Mouse (Mus musculus) stomach, embryonic 15.5 days (tissue): ENCODE results near the gene B4galt3. TPM values are rescaled to one million over a fixed set of nuclear protein-coding genes. Genes with fewer than 3 reads are reported as not detected.

ENCODE experiments used
- polyA plus RNA-seq: library from polyadenylated mRNA; unstranded; fragments of >200 nt; fragmentation: Nextera tagmentation; extraction: Ambion mirVana; gene quantifications from 2 replicates; pipeline ENCODE4 v1.2.1, GENCODE M21; 2015

The B4galt3 gene
- polyA plus RNA-seq, 1 experiment from 2014 or later: 67.4 TPM

Other genes with a start within 250 kb of the B4galt3 start
- gene Fcgr3, start 205.4 kb upstream of the B4galt3 start, polyA plus RNA-seq: 18.7 and 18.8 TPM in 2 replicates
- gene Cfap126, start 156.4 kb upstream of the B4galt3 start, polyA plus RNA-seq: 1.6 and 2.9 TPM in 2 replicates
- 258 and 282 TPM in 2 replicates for gene Sdhc, start 119.7 kb upstream of the B4galt3 start, polyA plus RNA-seq
- 1.8 and 2.2 TPM in 2 replicates for gene Mpz, start 119.6 kb upstream of the B4galt3 start, polyA plus RNA-seq
- 29.8 and 32.8 TPM in 2 replicates for gene Pcp4l1, start 74.1 kb upstream of the B4galt3 start, polyA plus RNA-seq
- gene Nr1i3, start 56.4 kb upstream of the B4galt3 start, polyA plus RNA-seq: 1.6 and 2.0 TPM in 2 replicates
- 22.4 and 29.0 TPM in 2 replicates for gene Tomm40l, start 47.8 kb upstream of the B4galt3 start, polyA plus RNA-seq
- gene Apoa2, start 45.3 kb upstream of the B4galt3 start, polyA plus RNA-seq: 158 and 523 TPM in 2 replicates
- 72.6 and 82.0 TPM in 2 replicates for gene Fcer1g, start 36.0 kb upstream of the B4galt3 start, polyA plus RNA-seq
- gene Adamts4, start 19.9 kb upstream of the B4galt3 start, polyA plus RNA-seq: 8.5 and 8.8 TPM in 2 replicates
- 238 and 270 TPM in 2 replicates for gene Ndufs2, start 18.9 kb upstream of the B4galt3 start, polyA plus RNA-seq
- gene Ppox, start 10.9 kb downstream of the B4galt3 start, polyA plus RNA-seq: 46.5 and 51.8 TPM in 2 replicates
- 67.8 and 69.8 TPM in 2 replicates for gene Usp21, start 17.7 kb downstream of the B4galt3 start, polyA plus RNA-seq
- 94.9 and 115 TPM in 2 replicates for gene Ufc1, start 24.7 kb downstream of the B4galt3 start, polyA plus RNA-seq
- gene Dedd, start 58.8 kb downstream of the B4galt3 start, polyA plus RNA-seq: 43.1 and 44.7 TPM in 2 replicates
- 42.0 and 46.4 TPM in 2 replicates for gene Nit1, start 75.3 kb downstream of the B4galt3 start, polyA plus RNA-seq
- 97.2 and 99.5 TPM in 2 replicates for gene Pfdn2, start 75.3 kb downstream of the B4galt3 start, polyA plus RNA-seq
- gene Klhdc9, start 90.5 kb downstream of the B4galt3 start, polyA plus RNA-seq: 1.0 and 1.8 TPM in 2 replicates
- 19.3 and 26.5 TPM in 2 replicates for gene Nectin4, start 99.8 kb downstream of the B4galt3 start, polyA plus RNA-seq
- gene Arhgap30, start 118.6 kb downstream of the B4galt3 start, polyA plus RNA-seq: 2.9 and 3.0 TPM in 2 replicates
- gene Usf1, start 141.0 kb downstream of the B4galt3 start, polyA plus RNA-seq: 63.3 and 66.5 TPM in 2 replicates
- gene Tstd1, start 148.5 kb downstream of the B4galt3 start, polyA plus RNA-seq: 5.3 and 5.9 TPM in 2 replicates
- gene F11r, start 167.2 kb downstream of the B4galt3 start, polyA plus RNA-seq: 108 and 121 TPM in 2 replicates
- 14.4 and 15.0 TPM in 2 replicates for gene Alyref2, start 233.2 kb downstream of the B4galt3 start, polyA plus RNA-seq